Mouse (Mus musculus): Measurements from ENCODE around the gene Nr1h3. TPM values are rescaled to one million over a fixed set of nuclear protein-coding genes. Genes with fewer than 3 reads are reported as not detected.

Nr1h3 gene
- polyA plus RNA-seq, 1 experiment from 2014 or later, result 3.3 TPM

- 20% methylated on average over 6 of the region's 6 CpGs for WGBS
- peaks cover 40% of the 10 kb centered on the region for H3K36me3 ChIP-seq
- ATAC-seq (replicated peaks; ENCODE audit: low FRiP score), result no peak
- H3K27me3 ChIP-seq, result no peaks in the 10 kb centered on the region
- no peak overlapping the region for H3K4me3 ChIP-seq (replicated peaks)
- H3K9ac ChIP-seq, result no peak overlapping the region
- no peaks in the 10 kb centered on the region for H3K4me1 ChIP-seq
- no peak overlapping the region for H3K4me2 ChIP-seq
- no peak overlapping the region for H3K27ac ChIP-seq
- no peaks in the 10 kb centered on the region for H3K9me3 ChIP-seq (replicated peaks)
Observed at GRCm38 (mm10) chr2:91157002-91157752, 45.5 kb downstream of the Nr1h3 start.

DNA sequence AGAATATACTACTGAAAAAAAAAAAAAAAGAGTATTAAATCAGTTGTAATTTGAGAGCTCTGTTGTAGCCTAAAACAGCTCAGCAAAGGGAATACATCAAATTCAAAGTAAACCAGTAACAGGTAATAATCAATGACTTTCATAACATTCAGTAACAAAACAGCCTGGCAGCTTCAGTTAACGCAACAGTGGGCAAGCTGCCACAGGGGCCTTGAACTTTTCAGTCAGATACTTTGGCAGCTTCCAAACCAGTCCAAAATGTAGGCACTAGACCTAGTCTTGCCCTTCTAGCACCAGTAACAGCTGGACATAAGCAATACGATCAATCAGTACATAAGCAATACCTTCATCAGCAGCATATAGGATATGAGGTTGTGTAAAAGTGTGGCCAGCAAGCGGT, 48.5 kb downstream of the Nr1h3 start:
- Histone ChIP-seq H3K4me1 (no peaks in the 10 kb centered on the region), H3K36me3 (peaks cover 33% of the 10 kb centered on the region), H3K4me3 (replicated peaks) (no peak overlapping the region), H3K4me2 (no peak overlapping the region), H3K27ac (no peak overlapping the region), H3K9ac (no peak overlapping the region), H3K9me3 (replicated peaks) (no peaks in the 10 kb centered on the region), H3K27me3 (no peaks in the 10 kb centered on the region)
- 92% methylated on average over 3 of the region's 3 CpGs for WGBS
- no peak for ATAC-seq (replicated peaks; ENCODE audit: low FRiP score)

GRCm38 (mm10) chr2:91152885-91153377, 49.7 kb downstream of the Nr1h3 start:
- Histone ChIP-seq H3K27me3 (no peaks in the 10 kb centered on the region), H3K9ac (no peak overlapping the region), H3K27ac (no peak overlapping the region), H3K4me2 (no peak overlapping the region), H3K9me3 (replicated peaks) (no peaks in the 10 kb centered on the region), H3K4me1 (no peaks in the 10 kb centered on the region), H3K36me3 (peaks cover 30% of the 10 kb centered on the region), H3K4me3 (replicated peaks) (no peak overlapping the region)
- WGBS, result 84% methylated on average over 3 of the region's 3 CpGs
- ATAC-seq (replicated peaks; ENCODE audit: low FRiP score), result no peak

GRCm38 (mm10) chr2:91151331-91151730, 51.3 kb downstream of the Nr1h3 start:
- no peaks in the 10 kb centered on the region for H3K9me3 ChIP-seq (replicated peaks)
- no peak overlapping the region for H3K27ac ChIP-seq
- WGBS, result 64% methylated on average over 1 of the region's 1 CpGs
- no peaks in the 10 kb centered on the region for H3K4me1 ChIP-seq
- H3K4me3 ChIP-seq (replicated peaks), result no peak overlapping the region
- no peak overlapping the region for H3K4me2 ChIP-seq
- ATAC-seq (replicated peaks; ENCODE audit: low FRiP score), result no peak
- H3K27me3 ChIP-seq, result no peaks in the 10 kb centered on the region
- H3K9ac ChIP-seq, result no peak overlapping the region
- peaks cover 32% of the 10 kb centered on the region for H3K36me3 ChIP-seq

DNA sequence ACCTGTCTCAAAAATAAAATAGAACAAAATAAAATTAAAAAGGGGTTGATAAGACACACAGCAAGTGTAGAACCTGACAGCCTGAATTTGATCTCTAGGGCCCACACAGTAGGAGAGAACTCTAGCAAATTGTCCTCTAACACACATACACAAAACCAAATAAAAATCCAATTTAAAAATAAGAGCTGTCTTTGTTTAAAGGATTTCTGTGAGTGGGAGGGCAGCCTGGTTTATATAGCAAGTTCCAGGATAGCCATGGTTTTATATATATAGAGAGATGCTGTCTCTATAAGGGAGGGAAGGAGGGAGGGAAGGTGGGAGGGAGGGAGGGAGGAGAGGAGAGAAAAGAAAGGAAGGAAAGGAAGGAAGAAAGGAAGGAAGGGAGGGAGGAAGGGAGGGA, 54.5 kb downstream of the Nr1h3 start:
- Histone ChIP-seq H3K9ac (no peak overlapping the region), H3K4me3 (replicated peaks) (no peak overlapping the region), H3K36me3 (peaks cover 30% of the 10 kb centered on the region), H3K4me1 (no peaks in the 10 kb centered on the region), H3K27me3 (no peaks in the 10 kb centered on the region), H3K4me2 (no peak overlapping the region), H3K27ac (no peak overlapping the region), H3K9me3 (replicated peaks) (no peaks in the 10 kb centered on the region)
- ATAC-seq (replicated peaks; ENCODE audit: low FRiP score), result no peak

GRCm38 (mm10) chr2:91143401-91143800, 59.2 kb downstream of the Nr1h3 start:
- no peak overlapping the region for H3K4me3 ChIP-seq (replicated peaks)
- no peak overlapping the region for H3K27ac ChIP-seq
- H3K4me1 ChIP-seq, result 0 out of 2 replicates have a peak, but pooled peaks cover 2% of the 10 kb centered on the region
- H3K4me2 ChIP-seq, result no peak overlapping the region
- H3K9ac ChIP-seq, result no peak overlapping the region
- 97% methylated on average over 11 of the region's 11 CpGs for WGBS
- H3K27me3 ChIP-seq, result no peaks in the 10 kb centered on the region
- ATAC-seq (replicated peaks; ENCODE audit: low FRiP score), result no peak
- H3K36me3 ChIP-seq, result peaks cover 28% of the 10 kb centered on the region
- H3K9me3 ChIP-seq (replicated peaks), result no peaks in the 10 kb centered on the region

GRCm38 (mm10) chr2:91142920-91143319, 59.7 kb downstream of the Nr1h3 start:
- Histone ChIP-seq H3K9ac (no peak overlapping the region), H3K9me3 (replicated peaks) (no peaks in the 10 kb centered on the region), H3K4me2 (no peak overlapping the region), H3K27ac (no peak overlapping the region), H3K27me3 (no peaks in the 10 kb centered on the region), H3K4me1 (0 out of 2 replicates have a peak, but pooled peaks cover 2% of the 10 kb centered on the region), H3K36me3 (peaks cover 28% of the 10 kb centered on the region), H3K4me3 (replicated peaks) (no peak overlapping the region)
- no peak for ATAC-seq (replicated peaks; ENCODE audit: low FRiP score)
- WGBS, result 91% methylated on average over 6 of the region's 6 CpGs

DNA sequence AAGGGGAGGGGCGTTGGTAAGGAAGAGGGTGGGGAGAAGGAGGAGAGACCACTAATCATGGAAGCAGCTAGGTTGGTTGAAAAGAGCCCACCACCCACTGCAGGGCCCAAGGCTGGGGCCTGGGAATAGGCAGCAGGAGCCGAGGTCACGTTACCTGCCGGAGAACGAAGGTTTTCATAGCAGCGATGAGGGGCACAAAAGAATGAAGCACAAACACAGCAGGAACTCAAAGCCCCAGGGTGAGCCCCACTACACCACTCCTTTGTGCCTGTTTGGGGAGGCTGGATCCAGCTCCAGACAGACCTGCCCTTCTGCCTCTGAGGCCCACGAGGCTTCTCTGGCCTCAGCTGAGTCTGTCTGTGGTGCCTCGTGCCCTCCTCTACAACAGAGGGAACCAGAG, 62.9 kb downstream of the Nr1h3 start:
- Histone ChIP-seq H3K4me1 (0 out of 2 replicates have a peak, but pooled peaks cover 2% of the 10 kb centered on the region), H3K27me3 (no peaks in the 10 kb centered on the region), H3K9ac (no peak overlapping the region), H3K4me3 (replicated peaks) (no peak overlapping the region), H3K4me2 (no peak overlapping the region), H3K36me3 (peaks cover 15% of the 10 kb centered on the region), H3K9me3 (replicated peaks) (no peaks in the 10 kb centered on the region), H3K27ac (no peak overlapping the region)
- 81% methylated on average over 8 of the region's 8 CpGs for WGBS
- no peak for ATAC-seq (replicated peaks; ENCODE audit: low FRiP score)

DNA sequence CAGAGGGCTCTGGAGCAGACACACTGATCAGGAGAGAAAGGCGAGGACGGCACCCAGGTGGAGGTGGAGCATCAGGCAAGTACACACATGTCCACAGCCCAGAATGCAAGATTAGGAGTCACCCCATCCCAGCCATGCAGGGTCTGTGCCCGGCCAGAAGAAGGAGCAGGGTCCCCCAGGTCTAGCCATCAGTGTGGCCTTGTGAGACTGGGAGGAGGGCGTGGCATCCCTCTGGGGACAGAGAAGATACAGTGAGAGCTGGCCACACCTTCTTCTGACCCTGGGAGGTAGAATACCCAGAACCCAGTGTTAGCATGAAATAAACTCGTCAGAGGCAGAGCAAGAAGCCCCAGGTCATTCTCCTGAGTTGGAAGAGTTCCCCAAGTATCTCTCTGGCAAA, 63.3 kb downstream of the Nr1h3 start:
- Histone ChIP-seq H3K4me2 (no peak overlapping the region), H3K27me3 (no peaks in the 10 kb centered on the region), H3K36me3 (peaks cover 15% of the 10 kb centered on the region), H3K27ac (no peak overlapping the region), H3K9ac (no peak overlapping the region), H3K4me1 (0 out of 2 replicates have a peak, but pooled peaks cover 2% of the 10 kb centered on the region), H3K9me3 (replicated peaks) (no peaks in the 10 kb centered on the region), H3K4me3 (replicated peaks) (no peak overlapping the region)
- 68% methylated on average over 5 of the region's 5 CpGs for WGBS
- 0 out of 2 replicates have a peak, but pooled peaks have one; percentile 26 for ATAC-seq (replicated peaks; ENCODE audit: low FRiP score)

- H3K27me3 ChIP-seq, result no peaks in the 10 kb centered on the region
Observed at GRCm38 (mm10) chr2:91137481-91137880, 65.2 kb downstream of the Nr1h3 start.

GRCm38 (mm10) chr2:91136513-91137412, 65.9 kb downstream of the Nr1h3 start:
- Histone ChIP-seq H3K27me3 (no peaks in the 10 kb centered on the region), H3K27ac (no peak overlapping the region), H3K9ac (no peak overlapping the region), H3K4me2 (no peak overlapping the region), H3K9me3 (replicated peaks) (no peaks in the 10 kb centered on the region), H3K4me1 (0 out of 2 replicates have a peak, but pooled peaks cover 2% of the 10 kb centered on the region), H3K4me3 (replicated peaks) (no peak overlapping the region), H3K36me3 (0 out of 2 replicates have a peak, but pooled peaks cover 4% of the 10 kb centered on the region)
- ATAC-seq (replicated peaks; ENCODE audit: low FRiP score), result no peak
- 77% methylated on average over 11 of the region's 11 CpGs for WGBS

More at GRCm38 (mm10) chr2:91137481-91137880, 65.2 kb downstream of the Nr1h3 start:
- Histone ChIP-seq H3K4me1 (0 out of 2 replicates have a peak, but pooled peaks cover 2% of the 10 kb centered on the region), H3K9ac (no peak overlapping the region), H3K27ac (no peak overlapping the region), H3K36me3 (peaks cover 6% of the 10 kb centered on the region), H3K4me3 (replicated peaks) (no peak overlapping the region), H3K4me2 (no peak overlapping the region), H3K9me3 (replicated peaks) (no peaks in the 10 kb centered on the region)
- 86% methylated on average over 6 of the region's 6 CpGs for WGBS
- no peak for ATAC-seq (replicated peaks; ENCODE audit: low FRiP score)
